Mouse (Mus musculus): ENCODE data around the gene Marc2. TPM values are rescaled to one million over a fixed set of nuclear protein-coding genes. Genes with fewer than 3 reads are reported as not detected.
A peak's percentile ranks its signal among the peaks of the same experiment; 100 is the strongest.

The Marc2 gene
- polyA plus RNA-seq (2016; fragmentation: Nextera tagmentation; extraction: Ambion mirVana) = 68.9 and 84.4 TPM in 2 replicates

DNA sequence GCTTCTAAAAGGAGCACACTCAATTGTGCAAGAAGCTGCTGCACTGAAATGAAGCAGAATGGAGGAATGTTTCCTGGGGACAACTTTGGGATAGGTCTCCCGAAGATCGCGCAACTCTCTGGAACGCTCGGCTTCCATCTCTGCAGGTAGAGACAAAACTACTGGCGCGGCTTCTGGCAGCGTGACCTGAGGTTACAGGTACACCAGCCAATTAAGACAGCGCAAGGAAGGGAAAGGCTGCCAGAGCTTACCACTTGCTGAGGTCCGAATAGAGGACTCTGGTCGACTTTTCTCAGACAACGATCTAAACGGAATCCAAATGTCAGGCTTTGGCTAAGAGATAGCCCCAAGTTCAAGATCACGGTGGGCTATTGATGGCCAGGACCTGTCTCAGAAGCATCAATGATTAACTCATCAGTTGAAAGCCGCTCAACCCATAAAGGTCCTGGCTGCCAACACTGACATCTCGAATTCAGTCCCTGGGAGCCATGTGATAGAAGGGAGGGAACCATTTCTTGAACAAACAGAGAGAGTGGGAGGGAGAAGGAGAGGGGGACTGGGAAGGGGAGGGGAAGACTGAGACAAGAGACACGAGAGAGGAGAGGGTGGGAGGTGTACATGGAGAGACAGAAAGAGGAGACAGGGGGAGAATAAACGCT is at the start of gene Marc2:
Gene Marc2, minus strand, starts transcription at position 360 of the 659 bp plus-strand sequence.
- peaks cover 23% of the 10 kb centered on the region for H3K4me1 ChIP-seq
- peaks cover 49% of the 10 kb centered on the region for H3K27me3 ChIP-seq (ENCODE audit: low read depth, poor library complexity, severe bottlenecking)
- DNase-seq (ENCODE audit: low spot score) = no peak
- peak within 1 kb of the TSS; percentile 87 for H3K27ac ChIP-seq
- H3K4me3 ChIP-seq = peak within 1 kb of the TSS; percentile 81
- 6% methylated on average over 18 of the region's 18 CpGs for WGBS
- no peaks in the 10 kb centered on the region for H3K9me3 ChIP-seq (replicated peaks)
- no peaks in the 10 kb centered on the region for H3K36me3 ChIP-seq

GRCm38 (mm10) chr1:184891998-184892397 is 45.7 kb upstream of the Marc2 start:
- WGBS = 85% methylated on average over 3 of the region's 3 CpGs
- no peak overlapping the region for H3K27ac ChIP-seq

GRCm38 (mm10) chr1:184889454-184889853 is 43.2 kb upstream of the Marc2 start:
- no peak for DNase-seq (ENCODE audit: low spot score)
- H3K4me3 ChIP-seq = no peak overlapping the region
- no peak overlapping the region for H3K27ac ChIP-seq
- 87% methylated on average over 6 of the region's 6 CpGs for whole genome bisulfite sequencing
- peaks cover 7% of the 10 kb centered on the region; the same call in 1 of the 2 replicates for H3K27me3 ChIP-seq (ENCODE audit: low read depth, poor library complexity, severe bottlenecking)
- H3K36me3 ChIP-seq = no peaks in the 10 kb centered on the region
- H3K9me3 ChIP-seq (replicated peaks) = no peaks in the 10 kb centered on the region
- H3K4me1 ChIP-seq = no peaks in the 10 kb centered on the region

More at GRCm38 (mm10) chr1:184891998-184892397, 45.7 kb upstream of the Marc2 start:
- Histone ChIP-seq H3K4me1 (no peaks in the 10 kb centered on the region), H3K9me3 (replicated peaks) (no peaks in the 10 kb centered on the region), H3K27me3 (ENCODE audit: low read depth, poor library complexity, severe bottlenecking) (no peaks in the 10 kb centered on the region), H3K36me3 (no peaks in the 10 kb centered on the region), H3K4me3 (no peak overlapping the region)
- no peak for DNase-seq (ENCODE audit: low spot score)

DNA sequence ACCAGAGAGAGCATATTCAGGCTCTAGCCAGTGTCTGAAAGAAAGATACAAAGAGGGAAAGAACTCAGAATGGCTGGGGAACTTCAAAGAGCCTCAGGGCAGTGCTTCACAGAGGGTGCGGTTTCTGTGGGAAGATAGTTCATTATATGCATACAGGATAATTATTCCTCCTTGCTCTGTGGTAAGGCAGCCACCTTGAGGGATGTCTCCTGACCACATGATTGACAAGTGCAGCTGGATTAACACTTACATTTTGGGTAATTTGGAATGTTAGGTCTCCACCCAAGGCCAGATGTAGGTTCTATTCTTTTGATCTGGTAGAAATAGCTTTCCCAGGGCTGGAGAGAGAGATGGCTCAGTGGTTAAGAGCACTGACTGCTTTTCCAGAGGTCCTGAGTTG is 39.9 kb upstream of the Marc2 start:
- peaks cover 40% of the 10 kb centered on the region for H3K27me3 ChIP-seq (ENCODE audit: low read depth, poor library complexity, severe bottlenecking)
- H3K4me3 ChIP-seq = no peak overlapping the region
- DNase-seq (ENCODE audit: low spot score) = no peak
- no peak overlapping the region for H3K27ac ChIP-seq
- no peaks in the 10 kb centered on the region for H3K9me3 ChIP-seq (replicated peaks)
- 63% methylated on average over 1 of the region's 1 CpGs for WGBS
- peaks cover 9% of the 10 kb centered on the region for H3K4me1 ChIP-seq
- no peaks in the 10 kb centered on the region for H3K36me3 ChIP-seq

DNA sequence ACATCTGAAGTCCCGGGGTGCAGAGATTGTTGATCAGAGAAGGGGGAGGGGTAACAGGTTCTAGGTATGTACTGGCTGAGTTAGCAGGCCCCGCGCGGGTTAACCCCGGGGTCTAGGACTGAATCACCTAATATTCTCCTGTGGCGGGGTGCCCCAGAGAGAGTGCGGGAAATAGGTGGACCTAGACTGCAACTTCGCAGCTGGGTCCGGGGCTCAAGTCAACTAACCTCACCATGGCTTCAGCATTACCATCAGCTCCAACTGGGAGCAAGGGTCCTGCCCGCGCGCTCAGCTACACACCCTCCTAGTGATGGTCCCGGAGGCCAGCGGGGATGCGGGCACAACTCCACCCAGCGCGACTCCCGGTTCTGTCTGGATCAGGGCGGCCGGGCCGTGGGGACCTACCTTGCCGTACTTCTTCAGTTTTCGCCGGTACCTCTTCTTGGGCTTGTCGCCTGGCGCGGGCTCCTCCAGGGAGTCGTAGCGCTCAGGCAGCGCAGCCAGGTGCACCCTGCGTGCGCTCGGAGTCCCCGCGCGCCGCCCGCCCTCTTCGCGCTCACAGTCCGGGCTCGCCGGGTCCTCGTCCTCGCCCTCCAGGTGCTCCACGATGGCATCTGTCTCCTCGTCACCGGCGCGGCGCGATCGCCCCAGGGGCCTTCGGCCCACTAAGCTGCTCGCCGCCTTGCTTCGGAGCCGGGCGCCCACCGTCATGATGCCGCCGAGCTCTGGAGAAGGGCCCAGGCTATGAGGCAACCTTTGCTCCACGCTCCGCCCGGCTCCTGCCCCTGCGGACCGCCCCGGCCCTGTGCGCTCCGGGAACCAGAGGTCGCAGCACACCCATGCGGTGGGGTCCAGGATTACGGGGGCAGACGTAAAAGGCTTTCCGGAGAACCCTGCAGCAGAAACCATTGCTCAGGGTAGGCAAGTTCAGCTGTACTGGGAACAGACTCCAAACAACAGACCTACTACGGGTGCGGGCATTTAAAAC is 36.3 kb upstream of the Marc2 start, which contains the start of gene C130074G19Rik:
Gene C130074G19Rik, minus strand, starts transcription at position 938 of the 988 bp plus-strand sequence.
- H3K4me3 ChIP-seq = peak within 1 kb of the TSS; percentile 56
- peaks cover 50% of the 10 kb centered on the region for H3K27me3 ChIP-seq (ENCODE audit: low read depth, poor library complexity, severe bottlenecking)
- no peaks in the 10 kb centered on the region for H3K9me3 ChIP-seq (replicated peaks)
- WGBS = 3% methylated on average over 77 of the region's 77 CpGs
- peak; percentile 69 for DNase-seq (ENCODE audit: low spot score)
- peak within 1 kb of the TSS; percentile 61 for H3K27ac ChIP-seq
- H3K4me1 ChIP-seq = peaks cover 15% of the 10 kb centered on the region
- no peaks in the 10 kb centered on the region for H3K36me3 ChIP-seq

- Histone ChIP-seq H3K9me3 (replicated peaks) (no peaks in the 10 kb centered on the region), H3K36me3 (no peaks in the 10 kb centered on the region), H3K4me3 (peak overlapping the region; percentile 56), H3K4me1 (peaks cover 15% of the 10 kb centered on the region), H3K27me3 (ENCODE audit: low read depth, poor library complexity, severe bottlenecking) (peaks cover 50% of the 10 kb centered on the region), H3K27ac (no peak overlapping the region)
- DNase-seq (ENCODE audit: low spot score) = no peak
- 71% methylated on average over 7 of the region's 7 CpGs for WGBS
Observed at GRCm38 (mm10) chr1:184881861-184882260, 35.6 kb upstream of the Marc2 start.

GRCm38 (mm10) chr1:184881211-184881610 is 35.0 kb upstream of the Marc2 start:
- DNase-seq (ENCODE audit: low spot score) = no peak
- H3K4me1 ChIP-seq = peaks cover 15% of the 10 kb centered on the region
- no peaks in the 10 kb centered on the region for H3K9me3 ChIP-seq (replicated peaks)
- peaks cover 50% of the 10 kb centered on the region for H3K27me3 ChIP-seq (ENCODE audit: low read depth, poor library complexity, severe bottlenecking)
- no peaks in the 10 kb centered on the region for H3K36me3 ChIP-seq
- WGBS = 87% methylated on average over 5 of the region's 5 CpGs
- no peak overlapping the region for H3K27ac ChIP-seq
- H3K4me3 ChIP-seq = no peak overlapping the region

DNA sequence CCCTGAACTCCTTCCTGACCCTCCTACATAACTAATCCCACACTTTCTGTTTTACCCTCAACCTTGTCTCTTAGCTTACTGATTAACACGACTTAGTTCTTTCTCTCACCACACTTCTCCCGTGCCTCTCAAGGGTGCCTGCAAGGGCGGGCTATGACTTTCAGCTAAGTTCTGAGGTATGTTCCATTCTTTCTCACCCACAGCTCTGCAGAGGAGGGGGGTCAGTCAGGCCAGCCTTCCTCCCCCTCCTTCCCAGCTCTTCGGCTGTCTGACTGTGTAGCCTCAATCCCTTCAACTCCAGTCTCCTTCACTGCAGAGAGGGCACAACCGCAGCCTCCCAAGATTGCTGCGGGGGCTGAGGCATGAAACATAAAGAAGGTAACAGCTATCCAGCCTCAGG is 32.6 kb upstream of the Marc2 start:
- Histone ChIP-seq H3K9me3 (replicated peaks) (no peaks in the 10 kb centered on the region), H3K27ac (no peak overlapping the region; the same call in 1 of the 2 replicates), H3K36me3 (no peaks in the 10 kb centered on the region), H3K4me3 (no peak overlapping the region), H3K27me3 (ENCODE audit: low read depth, poor library complexity, severe bottlenecking) (peaks cover 37% of the 10 kb centered on the region), H3K4me1 (peaks cover 27% of the 10 kb centered on the region)
- WGBS = 88% methylated on average over 6 of the region's 6 CpGs
- no peak for DNase-seq (ENCODE audit: low spot score)

DNA sequence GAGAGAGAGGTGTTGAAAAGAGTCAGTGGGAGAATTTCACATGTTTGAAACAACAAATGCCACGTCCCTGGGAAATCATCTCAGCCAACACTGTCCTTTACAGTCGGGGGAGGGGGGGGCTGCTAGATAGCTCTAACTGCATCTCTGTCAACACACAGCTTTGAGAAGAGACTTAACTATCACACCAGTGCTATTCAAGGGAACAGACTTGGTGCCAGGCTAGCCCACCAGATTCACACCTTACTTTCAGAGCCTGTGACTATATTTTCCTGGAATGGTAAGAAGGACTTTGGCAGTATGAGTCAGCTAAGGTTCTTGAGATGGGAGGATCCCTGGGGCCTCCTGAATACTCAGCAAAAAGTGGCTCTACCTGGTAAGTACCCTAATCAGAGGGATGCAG is 31.1 kb upstream of the Marc2 start:
- Histone ChIP-seq H3K27ac (no peak overlapping the region), H3K4me3 (no peak overlapping the region), H3K36me3 (no peaks in the 10 kb centered on the region), H3K9me3 (replicated peaks) (no peaks in the 10 kb centered on the region), H3K27me3 (ENCODE audit: low read depth, poor library complexity, severe bottlenecking) (peaks cover 22% of the 10 kb centered on the region), H3K4me1 (peaks cover 21% of the 10 kb centered on the region)
- no peak for DNase-seq (ENCODE audit: low spot score)
- 60% methylated on average over 2 of the region's 2 CpGs for WGBS

DNA sequence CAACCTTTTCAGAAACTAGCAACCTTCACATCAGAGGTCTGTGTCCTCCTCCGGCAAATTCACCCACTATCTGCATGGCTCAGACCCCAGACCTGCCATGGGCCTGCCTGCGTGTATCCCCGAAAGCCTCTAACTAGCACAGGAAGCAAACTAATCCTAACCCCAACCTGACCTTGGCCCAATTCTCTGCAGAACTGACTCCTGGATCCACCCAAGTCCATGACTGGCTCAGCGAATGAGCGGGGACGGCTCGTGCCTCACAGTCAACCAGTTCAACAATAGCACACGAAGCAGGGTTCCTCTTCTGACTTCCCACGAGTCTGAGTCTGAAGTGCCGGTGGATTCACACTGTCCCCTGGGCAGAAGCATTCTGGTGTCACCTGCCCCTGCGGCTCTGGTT is 27.7 kb upstream of the Marc2 start:
- Histone ChIP-seq H3K27ac (no peak overlapping the region), H3K36me3 (no peaks in the 10 kb centered on the region), H3K4me3 (no peak overlapping the region), H3K27me3 (ENCODE audit: low read depth, poor library complexity, severe bottlenecking) (no peaks in the 10 kb centered on the region), H3K9me3 (replicated peaks) (no peaks in the 10 kb centered on the region), H3K4me1 (peaks cover 30% of the 10 kb centered on the region)
- WGBS = 91% methylated on average over 11 of the region's 11 CpGs
- DNase-seq (ENCODE audit: low spot score) = no peak

DNA sequence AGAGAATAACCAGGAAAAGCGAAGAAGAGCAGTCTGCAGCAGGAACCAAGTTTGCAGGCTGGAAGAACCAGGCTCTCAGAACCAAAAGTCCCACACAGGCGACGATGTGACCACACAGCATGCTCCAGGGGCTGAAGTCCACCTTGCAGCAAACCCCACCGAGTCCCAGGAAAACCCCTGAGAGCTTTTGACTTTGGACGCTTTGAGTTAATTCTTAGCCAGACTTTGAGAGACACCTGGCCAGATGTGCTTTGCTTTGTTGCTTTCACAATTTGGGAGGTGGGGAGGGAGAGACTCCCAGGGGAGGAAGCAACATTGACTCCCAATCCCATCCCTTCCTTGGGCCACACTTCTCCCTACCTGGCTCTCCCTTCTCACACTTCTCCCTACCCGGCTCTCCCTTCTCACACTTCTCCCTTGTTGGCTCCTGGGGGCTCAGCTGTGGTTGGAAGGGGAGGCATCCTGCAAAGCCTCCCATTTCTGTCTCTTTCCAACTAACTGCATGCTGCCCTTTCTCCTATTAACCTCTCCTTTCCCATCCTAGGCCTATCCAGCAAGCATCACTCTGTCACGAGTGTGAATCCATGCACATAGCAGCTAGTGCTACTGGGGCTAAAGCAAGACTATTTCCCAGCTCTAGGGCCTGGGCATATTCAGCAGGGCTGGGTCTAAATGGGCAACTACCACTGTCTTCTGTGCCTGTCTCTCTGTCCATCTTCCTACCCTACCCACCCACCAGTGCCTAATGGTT is 26.0 kb upstream of the Marc2 start:
- H3K27me3 ChIP-seq (ENCODE audit: low read depth, poor library complexity, severe bottlenecking) = no peaks in the 10 kb centered on the region
- H3K4me1 ChIP-seq = peaks cover 32% of the 10 kb centered on the region
- DNase-seq (ENCODE audit: low spot score) = no peak
- 74% methylated on average over 7 of the region's 7 CpGs for WGBS
- no peaks in the 10 kb centered on the region for H3K36me3 ChIP-seq
- no peak overlapping the region for H3K27ac ChIP-seq
- H3K9me3 ChIP-seq (replicated peaks) = no peaks in the 10 kb centered on the region
- no peak overlapping the region for H3K4me3 ChIP-seq

- 83% methylated on average over 1 of the region's 1 CpGs for WGBS
- H3K36me3 ChIP-seq = no peaks in the 10 kb centered on the region
- H3K27ac ChIP-seq = 0 out of 2 replicates have a peak overlapping the region, but pooled peaks have one; percentile 19
- DNase-seq (ENCODE audit: low spot score) = no peak
- no peak overlapping the region for H3K4me3 ChIP-seq
- H3K9me3 ChIP-seq (replicated peaks) = no peaks in the 10 kb centered on the region
- no peaks in the 10 kb centered on the region for H3K27me3 ChIP-seq (ENCODE audit: low read depth, poor library complexity, severe bottlenecking)
- H3K4me1 ChIP-seq = peaks cover 35% of the 10 kb centered on the region
Observed at GRCm38 (mm10) chr1:184871506-184871905, 25.3 kb upstream of the Marc2 start.

Data from limb, embryonic 10.5 days (tissue).